Mouse (Mus musculus) limb, embryonic 15.5 days (tissue): ENCODE data around the gene Cadm4. TPM values are rescaled to one million over a fixed set of nuclear protein-coding genes. Genes with fewer than 3 reads are reported as not detected.
A peak's percentile ranks its signal among the peaks of the same experiment; 100 is the strongest.

Source experiments
- ATAC-seq: fragments of 200-750 bp; cut with Nextera tagmentation; 2 replicates; pipeline ENCODE4 v1.8.0; 2017; ENCODE audit warnings: low read depth, moderate TSS enrichment; ENCODE audit not compliant: insufficient number of reproducible peaks, low FRiP score, low TSS enrichment
- H3K27ac ChIP-seq: fragments of 300-500 bp; sonication (generic); 2 replicates; pipeline ENCODE4 v1.5.1; 2015; ENCODE audit warnings: moderate library complexity, mild to moderate bottlenecking, inconsistent platforms
- H3K27me3 ChIP-seq: fragments of 300-500 bp; sonication (generic); 2 replicates; pipeline ENCODE4 v1.6.1; 2015; ENCODE audit warnings: inconsistent platforms
- H3K36me3 ChIP-seq: fragments of 300-500 bp; sonication (generic); 2 replicates; pipeline ENCODE4 v1.6.1; 2015; ENCODE audit warnings: inconsistent platforms
- H3K4me1 ChIP-seq: fragments of 300-500 bp; sonication (generic); 2 replicates; pipeline ENCODE4 v1.6.1; 2015; ENCODE audit warnings: inconsistent platforms
- H3K4me2 ChIP-seq: fragments of 300-500 bp; sonication (generic); 2 replicates; pipeline ENCODE4 v1.6.1; 2015; ENCODE audit warnings: mild to moderate bottlenecking, inconsistent platforms
- H3K4me3 ChIP-seq: fragments of 300-500 bp; sonication (generic); 2 replicates; pipeline ENCODE4 v1.5.1; 2015; ENCODE audit warnings: mild to moderate bottlenecking, inconsistent platforms
- H3K9ac ChIP-seq: fragments of 300-500 bp; sonication (generic); 2 replicates; pipeline ENCODE4 v1.6.1; 2015; ENCODE audit warnings: inconsistent platforms
- H3K9me3 ChIP-seq: fragments of 300-500 bp; sonication (generic); 2 replicates; pipeline ENCODE4 v1.6.1; 2016; ENCODE audit warnings: inconsistent platforms
- WGBS: fragments of 180-500 bp; shearing (Covaris S2); methylation state at CpG from one replicate; pipeline ENCODE4 v1.1.7; 2015; 5-methylcytosine and 5-hydroxymethylcytosine counted together
- polyA plus RNA-seq: library from polyadenylated mRNA; unstranded; fragments of >200 nt; fragmentation: Nextera tagmentation; extraction: Ambion mirVana; gene quantifications from 2 replicates; pipeline ENCODE4 v1.2.1, GENCODE M21; 2015

Gene Cadm4
- polyA plus RNA-seq, 1 experiment from 2014 or later = 6.3 TPM

DNA sequence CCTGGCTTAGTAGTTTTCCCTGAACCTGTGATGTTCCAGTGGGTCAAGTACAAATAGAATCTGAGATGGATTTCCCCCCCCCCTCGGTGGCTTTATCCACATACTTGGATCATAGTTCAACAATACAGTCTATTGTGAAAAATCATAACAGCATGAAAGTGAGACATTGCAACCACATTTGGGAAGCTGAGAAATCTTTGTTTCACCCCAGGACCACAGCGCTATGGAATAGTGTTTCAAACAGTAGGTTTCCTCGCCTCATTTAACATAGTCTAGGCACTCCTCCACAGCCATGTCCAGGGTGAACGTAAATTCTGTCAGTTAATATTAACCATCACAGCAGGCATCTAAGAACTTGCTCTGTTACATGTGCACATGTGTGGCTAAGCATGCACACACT lies 55.3 kb downstream of the Cadm4 start:
- Histone ChIP-seq H3K36me3 (peaks cover 31% of the 10 kb centered on the region), H3K4me1 (peaks cover 20% of the 10 kb centered on the region)

DNA sequence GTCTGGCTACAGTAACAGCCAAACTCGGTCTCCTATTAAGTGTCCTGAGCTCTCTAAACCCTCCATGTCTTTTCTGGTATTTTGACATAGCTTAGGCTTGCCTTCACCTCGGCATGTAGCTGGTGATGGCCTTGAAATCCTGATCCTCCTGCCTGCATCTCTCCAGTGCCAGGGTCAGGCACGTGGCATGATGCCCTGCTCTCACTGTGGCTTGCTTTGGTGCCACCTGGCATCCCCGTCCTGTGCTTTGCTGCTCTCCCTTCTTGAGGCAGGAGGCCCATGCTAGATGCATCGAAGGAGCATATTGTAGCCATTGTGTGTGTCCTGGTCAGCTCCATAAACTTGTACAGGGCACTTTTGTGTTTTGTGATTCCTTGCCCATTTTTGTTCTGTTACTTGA lies 55.8 kb downstream of the Cadm4 start:
- Histone ChIP-seq H3K4me3 (no peak overlapping the region), H3K9me3 (no peaks in the 10 kb centered on the region), H3K27me3 (peaks cover 8% of the 10 kb centered on the region; the same call in 1 of the 2 replicates), H3K4me2 (no peak overlapping the region), H3K9ac (no peak overlapping the region), H3K4me1 (peaks cover 15% of the 10 kb centered on the region), H3K36me3 (peaks cover 31% of the 10 kb centered on the region), H3K27ac (no peak overlapping the region)
- WGBS = 72% methylated on average over 5 of the region's 5 CpGs
- no peak for ATAC-seq

More for the DNA sequence above, 55.3 kb downstream of the Cadm4 start:
- 75% methylated on average over 4 of the region's 4 CpGs for WGBS
- Histone ChIP-seq H3K9ac (no peak overlapping the region), H3K4me3 (no peak overlapping the region), H3K4me2 (no peak overlapping the region), H3K27me3 (peaks cover 8% of the 10 kb centered on the region; the same call in 1 of the 2 replicates), H3K27ac (no peak overlapping the region), H3K9me3 (no peaks in the 10 kb centered on the region)
- no peak for ATAC-seq

DNA sequence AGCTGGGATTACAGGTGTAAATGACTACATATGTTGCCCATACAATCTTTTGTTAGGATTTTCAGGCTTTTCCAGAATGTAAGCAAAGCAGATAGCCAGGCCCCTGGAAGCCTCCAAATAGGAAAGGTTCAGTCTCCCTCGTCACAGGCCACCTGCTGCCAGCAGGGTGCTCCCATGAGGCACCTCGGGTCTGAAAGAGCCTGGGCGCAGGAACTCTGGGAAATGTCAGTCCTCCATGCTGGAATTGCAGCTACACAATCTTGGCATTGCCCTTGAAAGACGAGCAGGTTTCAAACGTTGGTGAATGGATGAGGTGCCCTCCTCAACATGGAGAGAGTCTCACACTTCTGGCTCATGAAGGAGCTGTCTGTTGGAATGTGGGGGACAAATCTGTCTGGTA lies 56.3 kb downstream of the Cadm4 start:
- Histone ChIP-seq H3K4me2 (no peak overlapping the region), H3K9ac (no peak overlapping the region), H3K4me1 (peaks cover 14% of the 10 kb centered on the region), H3K27ac (no peak overlapping the region), H3K36me3 (peaks cover 30% of the 10 kb centered on the region), H3K9me3 (no peaks in the 10 kb centered on the region), H3K27me3 (peaks cover 7% of the 10 kb centered on the region; the same call in 1 of the 2 replicates), H3K4me3 (no peak overlapping the region)
- 41% methylated on average over 5 of the region's 5 CpGs for WGBS
- no peak for ATAC-seq

DNA sequence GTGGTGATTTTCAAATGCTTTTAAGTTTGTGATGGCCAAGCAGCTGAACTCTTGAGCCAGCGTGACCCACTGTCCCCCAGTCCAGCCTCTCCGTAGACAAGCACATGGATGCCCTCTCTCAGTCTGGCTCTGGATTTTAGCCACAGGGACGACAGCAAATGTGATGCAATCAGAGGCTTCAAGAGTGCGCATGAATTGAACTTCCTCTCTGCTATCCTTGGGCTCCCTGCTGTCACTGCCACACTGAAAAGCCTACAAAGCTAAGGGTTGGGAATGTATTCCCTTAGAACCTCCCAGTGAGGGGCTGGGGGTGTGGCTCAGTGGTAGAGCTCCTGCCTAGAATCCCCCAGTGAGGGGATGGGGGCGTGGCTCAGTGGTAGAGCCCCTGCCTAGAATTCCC lies 56.9 kb downstream of the Cadm4 start:
- Histone ChIP-seq H3K4me2 (no peak overlapping the region), H3K36me3 (peaks cover 24% of the 10 kb centered on the region), H3K27me3 (peaks cover 2% of the 10 kb centered on the region; the same call in 1 of the 2 replicates), H3K9me3 (no peaks in the 10 kb centered on the region), H3K9ac (no peak overlapping the region), H3K27ac (no peak overlapping the region), H3K4me3 (no peak overlapping the region), H3K4me1 (peaks cover 8% of the 10 kb centered on the region)
- WGBS = 77% methylated on average over 5 of the region's 5 CpGs
- no peak for ATAC-seq

DNA sequence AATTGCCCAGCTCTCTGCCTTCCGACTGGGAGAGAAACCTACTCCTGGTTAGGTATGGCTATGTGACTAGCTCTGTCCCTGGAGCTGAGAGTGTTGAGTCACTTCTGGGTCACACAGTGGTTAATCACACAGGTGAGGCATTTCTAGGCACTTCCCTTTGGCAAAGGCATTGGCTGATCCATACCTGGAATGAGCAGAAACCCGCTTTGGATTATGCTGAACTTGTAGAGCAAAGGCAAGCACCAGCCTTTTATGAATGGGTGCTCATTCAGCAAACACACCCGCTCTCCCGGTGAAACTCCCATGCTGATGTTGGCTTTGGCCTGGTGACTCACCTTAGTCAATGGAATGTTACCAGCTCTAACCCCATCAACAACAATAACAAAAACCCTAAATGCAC lies 57.9 kb downstream of the Cadm4 start:
- Histone ChIP-seq H3K9ac (no peak overlapping the region), H3K4me2 (no peak overlapping the region), H3K36me3 (peaks cover 14% of the 10 kb centered on the region), H3K27ac (no peak overlapping the region), H3K27me3 (no peaks in the 10 kb centered on the region), H3K4me1 (no peaks in the 10 kb centered on the region), H3K4me3 (no peak overlapping the region), H3K9me3 (no peaks in the 10 kb centered on the region)
- ATAC-seq = no peak
- WGBS = 86% methylated on average over 4 of the region's 4 CpGs

DNA sequence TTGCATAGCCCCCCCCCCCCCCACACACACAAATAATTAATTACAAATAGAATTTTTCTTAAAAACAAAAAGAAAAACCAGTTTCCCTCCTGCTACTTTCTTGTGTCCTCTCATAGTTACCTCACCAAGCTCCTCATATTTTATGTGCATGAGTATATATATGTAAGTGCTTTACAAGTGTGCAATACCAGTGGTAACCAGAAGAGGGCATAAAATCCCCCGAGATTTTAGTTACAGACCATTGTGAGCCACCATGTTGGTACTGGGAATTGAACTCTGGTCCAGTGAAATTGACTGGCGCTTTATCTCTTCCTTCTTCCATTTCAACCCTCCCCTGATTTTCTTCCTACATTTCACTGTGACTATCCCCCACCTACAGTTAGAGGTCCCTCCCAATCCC lies 62.7 kb downstream of the Cadm4 start:
- Histone ChIP-seq H3K4me1 (peaks cover 21% of the 10 kb centered on the region), H3K9me3 (no peaks in the 10 kb centered on the region), H3K27me3 (no peaks in the 10 kb centered on the region), H3K4me2 (no peak overlapping the region), H3K27ac (no peak overlapping the region), H3K9ac (no peak overlapping the region), H3K36me3 (peaks cover 14% of the 10 kb centered on the region), H3K4me3 (no peak overlapping the region)
- 85% methylated on average over 2 of the region's 2 CpGs for WGBS
- no peak for ATAC-seq

DNA sequence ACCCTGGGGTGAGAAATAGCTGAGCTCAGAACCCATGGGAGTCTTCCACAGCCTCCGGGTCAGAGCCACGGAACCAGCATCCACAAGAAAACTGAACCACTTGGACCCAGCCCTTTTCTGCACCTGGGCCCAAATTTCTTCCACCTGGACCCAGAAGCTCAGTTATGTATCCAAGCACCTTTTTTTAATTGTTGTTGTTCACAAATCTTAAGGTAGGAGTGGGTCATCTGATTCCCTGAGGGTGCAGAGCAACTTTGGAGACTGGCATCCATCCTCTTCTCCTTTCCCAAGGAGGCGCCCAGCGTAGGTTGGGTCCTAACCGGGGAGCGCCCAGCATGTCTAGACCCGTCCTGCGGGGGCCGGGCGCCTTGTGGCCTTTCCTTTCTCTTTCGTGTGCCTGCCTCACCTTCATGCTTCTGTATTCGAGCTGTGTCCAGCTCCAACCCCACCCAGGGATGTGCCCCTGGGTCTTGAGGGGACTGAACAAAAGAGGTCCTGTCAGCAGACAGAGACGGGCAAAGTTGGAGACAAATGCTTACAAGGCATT lies 64.3 kb downstream of the Cadm4 start, which contains the start of the genes Pinlyp and Xrcc1:
TSS of gene Pinlyp (minus strand) at position 51 of the 547 bp plus-strand sequence.
TSS of gene Xrcc1 (plus strand) at position 222 of the 547 bp plus-strand sequence.
- H3K4me2 ChIP-seq = peak within 1 kb of the TSS; percentile 66
- ATAC-seq = no peak
- H3K27me3 ChIP-seq = no peaks in the 10 kb centered on the region
- 31% methylated on average over 13 of the region's 13 CpGs for WGBS
- no peaks in the 10 kb centered on the region for H3K9me3 ChIP-seq
- peak within 1 kb of the TSS; percentile 74 for H3K9ac ChIP-seq
- peaks cover 26% of the 10 kb centered on the region for H3K36me3 ChIP-seq
- H3K27ac ChIP-seq = peak within 1 kb of the TSS; percentile 87
- peak within 1 kb of the TSS; percentile 78 for H3K4me3 ChIP-seq
- H3K4me1 ChIP-seq = peaks cover 21% of the 10 kb centered on the region

DNA sequence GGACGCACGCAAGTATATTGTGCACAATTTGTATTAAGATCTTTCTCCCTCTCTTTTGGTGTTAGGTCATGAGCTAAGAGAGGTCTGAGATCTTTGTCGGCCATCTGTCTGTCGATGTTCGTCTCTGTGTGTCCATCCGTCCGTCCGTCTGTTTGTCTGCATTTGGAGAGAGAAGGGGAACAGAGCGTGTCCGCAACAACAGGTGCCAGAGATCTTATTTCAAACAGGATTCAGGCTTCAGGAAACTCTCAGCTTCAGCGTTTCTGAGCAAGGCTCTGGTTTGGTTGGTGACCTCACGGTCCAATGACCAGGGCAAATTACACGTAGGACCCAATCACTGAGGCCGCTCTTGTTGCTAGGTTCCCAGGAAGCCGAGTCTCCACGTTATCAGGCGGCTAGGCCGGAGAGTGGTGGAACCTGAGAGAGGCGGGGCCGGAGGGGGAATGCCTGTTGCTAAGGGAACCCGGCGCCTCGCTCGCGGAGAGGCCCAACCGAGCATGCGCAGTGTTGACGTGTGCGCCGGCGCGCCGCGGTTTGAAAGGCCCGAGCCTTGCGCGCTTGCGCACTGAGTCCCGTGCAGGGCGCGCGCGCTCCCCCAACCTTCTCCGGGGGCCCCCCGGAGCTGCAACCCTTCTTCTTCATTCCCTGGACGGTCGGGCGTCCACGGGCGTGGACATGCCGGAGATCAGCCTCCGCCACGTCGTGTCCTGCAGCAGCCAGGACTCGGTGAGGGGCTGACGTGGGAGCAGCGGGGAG lies 65.0 kb downstream of the Cadm4 start:
- Histone ChIP-seq H3K36me3 (peaks cover 33% of the 10 kb centered on the region), H3K4me2 (peak overlapping the region; percentile 66), H3K27me3 (no peaks in the 10 kb centered on the region), H3K27ac (peak overlapping the region; percentile 87), H3K9ac (peak overlapping the region; percentile 74), H3K9me3 (no peaks in the 10 kb centered on the region), H3K4me3 (peak overlapping the region; percentile 78), H3K4me1 (peaks cover 21% of the 10 kb centered on the region)
- peak; percentile 98 for ATAC-seq
- WGBS = under 1% methylated on average over 57 of the region's 57 CpGs

DNA sequence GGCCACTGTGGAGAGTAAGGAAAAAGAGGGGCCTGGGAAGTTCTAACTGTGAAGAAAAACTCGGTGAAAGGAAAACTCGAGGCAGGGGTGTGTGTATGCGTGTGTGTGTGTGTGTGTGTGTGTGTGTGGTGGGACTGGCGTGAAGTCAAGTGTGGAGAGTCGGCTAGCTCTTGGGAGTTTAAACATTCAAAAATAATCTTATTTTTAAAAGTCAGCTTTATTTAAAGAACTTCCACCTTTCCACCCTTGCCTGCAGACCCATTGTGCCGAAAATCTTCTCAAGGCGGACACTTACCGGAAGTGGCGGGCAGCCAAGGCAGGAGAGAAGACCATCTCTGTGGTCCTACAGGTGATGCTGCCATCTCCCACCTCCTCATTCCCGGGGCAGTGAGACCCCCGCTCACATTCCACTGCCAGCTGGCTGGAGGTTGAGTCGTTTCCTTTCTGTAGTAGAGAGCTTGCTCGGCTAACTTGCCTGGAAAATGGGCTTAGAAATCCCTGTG lies 65.8 kb downstream of the Cadm4 start:
- Histone ChIP-seq H3K9ac (peak overlapping the region; percentile 74), H3K27me3 (no peaks in the 10 kb centered on the region), H3K4me1 (peaks cover 21% of the 10 kb centered on the region), H3K9me3 (no peaks in the 10 kb centered on the region), H3K27ac (peak overlapping the region; percentile 87), H3K4me2 (peak overlapping the region; percentile 66), H3K36me3 (peaks cover 39% of the 10 kb centered on the region), H3K4me3 (peak overlapping the region; percentile 78)
- WGBS = 23% methylated on average over 13 of the region's 13 CpGs
- ATAC-seq = no peak

DNA sequence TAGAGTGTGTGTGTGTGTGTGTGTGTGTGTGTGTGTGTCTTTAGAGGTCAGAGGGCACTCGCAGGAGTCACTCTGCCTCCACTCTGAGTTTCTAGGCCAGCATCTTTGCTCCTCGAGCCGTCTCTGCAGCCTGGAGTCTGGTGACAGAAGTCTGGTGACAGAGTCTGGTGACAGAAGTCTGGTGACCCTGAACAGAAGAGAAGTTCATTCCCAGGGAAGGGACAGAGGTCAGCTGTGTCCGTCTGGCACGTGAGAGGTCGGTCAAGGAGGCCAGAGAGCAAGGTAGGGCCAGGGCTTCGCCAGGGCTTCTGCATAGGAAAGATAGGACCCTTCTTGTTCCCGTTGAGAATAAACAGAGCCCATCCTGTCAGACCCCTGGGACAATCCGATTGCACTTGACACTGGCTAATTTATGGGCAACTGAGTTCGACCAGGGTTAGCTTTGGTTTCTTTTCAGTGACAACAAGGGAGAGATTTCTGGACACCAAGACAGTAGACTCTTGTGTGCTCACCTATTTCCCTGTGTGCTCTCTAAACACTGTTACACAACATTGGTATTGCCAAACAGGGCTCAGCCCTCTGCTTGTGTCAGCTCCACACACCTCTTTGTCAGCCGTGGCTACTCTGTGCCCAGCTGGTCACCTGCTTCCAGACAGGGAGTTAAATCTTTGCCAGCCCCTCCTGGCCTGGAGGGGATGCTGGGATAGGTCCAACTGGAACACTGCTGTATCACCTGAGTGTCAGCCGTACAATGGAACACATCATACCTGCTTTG lies 70.3 kb downstream of the Cadm4 start:
- Histone ChIP-seq H3K4me2 (no peak overlapping the region), H3K9ac (no peak overlapping the region), H3K4me1 (peaks cover 10% of the 10 kb centered on the region), H3K27me3 (no peaks in the 10 kb centered on the region), H3K4me3 (no peak overlapping the region), H3K9me3 (no peaks in the 10 kb centered on the region), H3K36me3 (peaks cover 70% of the 10 kb centered on the region), H3K27ac (no peak overlapping the region)
- WGBS = 90% methylated on average over 12 of the region's 12 CpGs
- no peak for ATAC-seq
